Mouse (Mus musculus): ENCODE data around the gene Dusp22. TPM values are rescaled to one million over a fixed set of nuclear protein-coding genes. Genes with fewer than 3 reads are reported as not detected.

Dusp22 gene
- total RNA-seq (2021): 10 to 100 TPM; 37.7 to 46.2 TPM
- long read RNA-seq, experiment 1, transcript Dusp22-202 (7 exons, 3,015 nt): major isoform, 30 of 78 reads
- long read RNA-seq, experiment 1, transcript Dusp22-201 (8 exons, 1,161 nt): minor isoform, 29 of 78 reads
- long read RNA-seq, experiment 1, partial matches to known transcripts: 9 of 78 reads
- long read RNA-seq, experiment 1, other reads (novel, unspliced or antisense): 10 of 78 reads
- long read RNA-seq, experiment 2, transcript Dusp22-201 (8 exons, 1,161 nt): major isoform, 12 of 30 reads
- long read RNA-seq, experiment 2, transcript Dusp22-202 (7 exons, 3,015 nt): major isoform, 12 of 30 reads
- long read RNA-seq, experiment 2, partial matches to known transcripts: 3 of 30 reads
- long read RNA-seq, experiment 2, other reads (novel, unspliced or antisense): 3 of 30 reads

DNA sequence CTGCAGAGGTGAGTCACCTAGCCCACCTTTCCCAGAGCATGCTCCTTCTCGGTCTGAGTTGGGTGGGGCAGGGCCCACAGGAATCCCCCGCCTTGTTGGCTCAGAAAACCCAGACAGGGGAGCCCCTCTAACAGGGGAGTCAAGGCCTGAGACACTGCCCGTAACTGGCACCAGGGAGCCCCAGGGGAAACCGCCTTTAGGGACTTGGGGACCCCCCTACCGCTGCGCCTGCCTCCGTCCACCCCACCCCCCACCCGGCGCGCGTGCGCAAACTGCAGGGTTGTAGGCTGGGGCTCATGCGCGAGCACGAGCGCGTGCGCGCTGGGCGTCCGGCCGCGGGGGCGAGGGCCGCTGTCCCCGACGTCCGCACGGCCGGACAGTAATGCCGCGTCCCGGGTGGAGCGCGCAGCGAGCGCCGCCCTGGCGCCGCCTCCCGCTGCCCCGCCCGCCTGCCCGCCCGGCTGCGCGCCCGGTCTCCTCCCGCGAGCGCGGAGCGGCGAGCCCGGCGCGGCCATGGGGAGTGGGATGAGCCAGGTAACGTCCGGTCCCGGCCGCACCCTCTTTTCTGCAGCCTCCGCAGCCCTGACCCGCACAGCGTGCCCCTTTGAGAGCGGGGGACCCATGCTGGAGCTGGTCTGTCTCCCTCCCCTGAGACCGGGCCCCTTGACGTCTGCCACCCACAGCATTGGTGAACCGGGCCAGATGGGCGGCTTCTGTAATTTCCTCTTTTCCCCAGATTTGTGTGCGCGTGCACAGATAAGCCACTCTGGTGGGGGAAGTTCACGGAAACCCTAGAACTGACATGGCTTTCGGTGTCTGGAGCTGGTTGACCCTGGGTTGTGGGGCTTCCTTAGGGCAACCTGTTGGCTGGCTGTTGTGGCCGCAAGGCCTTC is at the start of gene Dusp22:
Gene Dusp22 (plus strand): TSS at position 387 of the 893 bp plus-strand sequence.
- peak; percentile 95 for DNase-seq

DNA sequence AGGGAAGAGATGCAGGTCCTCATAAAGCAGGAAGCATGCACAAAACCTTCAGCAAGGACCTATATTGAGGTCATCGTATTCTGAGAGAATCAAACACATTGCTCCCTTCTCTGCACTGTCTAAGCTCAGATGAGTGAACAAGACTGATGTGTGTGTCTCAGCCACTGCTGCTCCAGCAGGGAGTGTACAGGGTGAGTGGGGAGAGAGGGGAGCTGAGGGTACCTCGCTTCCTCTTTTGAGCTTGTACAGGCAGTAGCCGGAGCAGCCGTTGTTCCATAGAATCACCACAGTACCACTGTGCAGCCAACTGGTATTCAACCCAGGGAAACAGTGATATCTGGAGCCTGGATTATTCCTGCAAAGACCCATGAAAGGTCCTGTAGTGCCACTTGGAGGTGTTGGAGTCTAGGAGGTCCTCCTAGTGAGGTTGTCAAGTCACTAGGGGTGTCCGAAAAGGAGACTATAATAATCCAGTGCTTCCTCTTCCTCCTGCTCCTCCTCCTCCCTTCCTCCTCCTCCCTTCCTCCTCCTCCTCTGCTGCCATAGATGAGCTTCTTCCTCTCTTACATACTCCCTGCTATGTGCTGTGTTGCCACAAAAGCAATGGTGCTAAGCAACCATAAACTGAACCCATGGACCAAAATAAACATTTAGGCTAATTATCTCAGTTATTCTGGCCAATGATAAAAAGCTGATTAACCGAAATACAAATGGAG is 47.6 kb upstream of the Dusp22 start:
- no peak for DNase-seq

DNA sequence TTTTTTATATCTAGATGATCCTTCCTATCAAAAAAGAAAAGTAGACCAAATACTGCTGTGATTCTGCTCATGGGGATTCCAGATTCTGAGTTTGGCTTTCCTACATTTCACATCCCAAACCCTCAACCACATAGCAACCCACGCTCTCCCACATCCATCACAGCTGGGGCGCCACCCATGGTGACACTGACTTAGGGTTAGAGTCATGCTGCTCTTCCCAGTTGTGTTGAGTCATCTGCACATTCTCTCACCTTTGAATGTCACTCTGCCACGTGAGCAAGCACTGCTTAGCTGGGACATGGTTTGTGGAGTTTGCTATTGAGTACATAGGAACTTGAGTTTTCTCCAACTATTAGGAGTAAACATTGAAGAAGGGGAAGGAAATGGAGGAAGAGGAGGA is 40.1 kb upstream of the Dusp22 start:
- no peak for DNase-seq

DNA sequence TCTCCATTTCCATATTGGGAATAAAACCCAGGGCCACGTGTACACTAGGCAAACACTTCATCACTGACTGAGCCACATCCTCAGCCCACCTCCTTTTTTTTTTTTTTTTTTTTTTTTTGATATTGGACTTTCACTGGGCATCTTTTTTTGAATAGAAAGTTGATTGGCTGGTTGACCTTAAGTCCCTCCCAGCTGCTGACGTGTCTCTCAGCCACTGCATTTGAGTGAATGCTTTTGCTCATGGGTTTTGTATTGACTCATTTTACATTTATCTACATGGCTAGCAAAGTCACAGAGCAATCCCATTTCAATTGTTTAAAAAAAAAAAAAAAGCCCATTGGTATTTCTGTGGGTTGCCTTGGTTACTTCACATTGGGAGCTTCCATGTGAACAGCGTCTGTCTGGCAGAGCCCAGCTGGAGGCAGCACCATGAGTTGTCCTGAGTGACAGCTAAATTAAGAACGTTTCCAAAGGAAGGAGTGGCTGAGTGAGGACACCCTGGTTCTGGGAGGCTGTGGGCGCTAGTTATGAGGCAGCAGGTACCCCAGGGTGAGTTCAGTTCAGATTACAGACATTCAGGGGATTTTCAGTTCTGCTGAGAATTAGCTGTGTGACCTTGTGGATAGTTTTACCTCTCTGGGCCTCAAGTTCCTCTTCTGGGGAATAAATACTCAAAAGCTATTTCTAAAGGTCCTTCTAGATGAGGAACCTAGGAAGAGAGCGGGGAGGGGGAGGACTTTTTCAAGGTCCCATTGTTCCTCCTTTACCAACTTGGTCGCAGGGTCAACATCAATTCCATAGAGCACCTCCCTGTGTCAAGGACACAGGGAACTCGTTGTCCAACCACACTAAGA is 31.4 kb upstream of the Dusp22 start:
- DNase-seq: no peak

DNA sequence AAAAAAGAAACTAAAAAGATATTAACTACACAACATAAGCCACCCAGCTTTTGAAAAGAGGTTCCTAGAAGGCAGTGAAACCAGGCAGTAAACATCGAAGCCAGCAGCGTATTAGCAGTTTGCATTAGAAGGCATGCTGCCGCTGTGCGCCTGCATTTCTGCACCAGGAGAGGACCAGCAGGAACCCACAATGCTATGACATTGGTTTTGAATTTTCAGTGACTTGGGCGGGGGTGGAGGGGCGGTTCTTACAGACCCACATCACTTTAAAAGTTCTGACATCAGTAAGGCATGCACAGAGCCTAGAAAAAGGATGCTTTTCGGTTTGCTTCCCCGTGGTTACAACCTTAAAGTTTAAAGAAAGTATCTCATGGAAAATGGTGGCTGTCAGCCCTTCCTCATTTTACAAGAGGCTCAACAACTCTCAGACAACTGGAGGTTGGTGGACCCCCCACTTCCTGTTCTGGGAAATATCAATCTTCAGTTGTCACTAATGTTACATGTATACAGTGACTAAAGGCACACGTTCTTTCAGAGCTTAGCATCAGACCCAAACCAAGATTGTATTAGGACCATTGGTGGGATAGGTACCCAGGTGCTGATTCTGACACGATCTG is 29.9 kb upstream of the Dusp22 start:
- DNase-seq: no peak

DNA sequence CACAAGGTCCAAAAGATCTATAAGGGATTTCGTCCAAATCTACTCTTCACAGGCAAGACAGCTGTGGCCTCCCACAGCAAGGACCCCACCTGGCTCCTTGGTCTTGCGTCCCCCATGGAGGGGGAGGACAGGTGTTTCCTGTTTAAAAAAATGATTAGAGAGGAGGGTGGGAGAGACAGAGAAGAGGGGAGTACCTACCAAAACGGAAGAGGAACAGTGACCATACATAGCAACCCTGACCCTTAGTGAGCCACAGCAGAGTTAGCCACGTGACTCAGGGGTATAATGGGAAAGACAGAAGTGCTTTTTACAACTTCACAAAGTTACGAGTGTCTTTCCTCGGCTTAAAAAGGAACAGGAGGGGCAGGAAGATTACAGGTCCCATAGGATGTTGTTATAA is 26.8 kb upstream of the Dusp22 start:
- DNase-seq: no peak

DNA sequence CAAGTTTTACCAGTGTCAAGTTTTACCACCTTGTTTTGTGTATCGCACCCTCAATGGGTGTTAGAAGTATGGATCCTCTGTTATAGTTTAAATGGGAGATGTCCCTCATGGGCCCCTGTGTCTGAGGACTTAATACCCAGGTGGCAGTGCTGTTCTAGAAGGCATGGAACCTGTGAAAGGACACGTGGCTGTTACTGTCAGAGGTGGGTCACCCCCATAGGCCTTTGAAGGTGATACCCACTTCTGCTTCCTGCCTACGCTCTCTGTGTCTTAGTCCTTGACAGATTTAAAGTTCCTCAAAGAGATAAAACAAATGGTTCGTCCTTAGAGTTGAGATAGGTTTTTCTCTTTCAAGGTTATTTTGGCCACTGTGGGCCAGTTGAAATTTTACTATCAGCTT is 23.3 kb upstream of the Dusp22 start:
- DNase-seq: no peak

DNA sequence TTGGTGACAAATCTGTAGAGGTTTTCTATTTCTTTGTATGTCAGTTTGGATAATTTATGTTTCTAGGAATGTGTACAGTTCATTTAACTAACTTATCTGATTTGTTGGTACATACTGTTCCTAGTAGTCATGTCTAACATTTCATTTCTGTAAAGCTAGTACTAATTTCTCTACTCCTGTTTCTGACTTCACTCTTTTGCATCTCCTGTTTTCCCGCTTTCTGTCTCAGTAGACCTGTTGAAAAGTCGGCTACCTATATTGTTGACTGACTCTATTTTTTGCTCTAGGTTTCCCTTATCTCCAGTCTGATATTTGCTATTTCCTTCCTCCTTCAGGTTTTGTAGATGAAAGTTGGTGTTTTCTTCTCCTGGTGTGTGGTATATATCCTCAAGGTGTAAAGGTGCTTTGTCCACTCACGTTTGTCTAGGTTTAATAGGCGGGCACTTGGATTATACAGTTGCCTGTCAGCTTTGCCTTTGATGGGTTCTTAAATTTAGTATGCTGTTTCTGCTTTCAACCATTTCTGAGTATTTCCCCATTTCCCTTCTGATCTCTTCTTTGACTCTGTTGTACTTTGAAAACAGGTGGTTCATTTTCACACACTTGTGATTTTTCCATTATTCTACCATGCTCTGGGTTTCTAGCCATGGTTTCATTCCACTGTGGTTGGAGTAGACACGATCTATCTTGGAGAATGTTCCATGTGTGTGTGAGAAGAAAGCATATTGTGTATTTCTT is 21.3 kb upstream of the Dusp22 start:
- DNase-seq: no peak

DNA sequence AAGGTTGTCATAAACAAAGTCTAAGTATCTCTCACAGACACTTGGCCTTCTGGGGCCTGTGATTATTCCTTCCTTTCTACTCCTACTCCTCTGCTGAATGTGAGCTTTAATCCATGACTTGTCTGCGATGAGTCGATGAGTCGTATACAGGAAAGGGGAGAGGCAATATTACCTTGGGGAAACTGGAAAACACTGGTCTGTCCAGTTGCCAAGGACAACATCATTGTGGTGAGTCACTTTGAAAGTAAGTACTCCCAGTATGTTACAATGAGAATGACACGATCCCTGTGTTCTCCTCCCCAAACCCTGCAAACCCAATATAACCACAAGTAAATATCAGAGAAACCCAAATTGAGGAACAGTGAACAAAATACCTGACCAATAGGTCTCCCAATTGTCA is 17.7 kb upstream of the Dusp22 start:
- DNase-seq: peak; percentile 35

DNA sequence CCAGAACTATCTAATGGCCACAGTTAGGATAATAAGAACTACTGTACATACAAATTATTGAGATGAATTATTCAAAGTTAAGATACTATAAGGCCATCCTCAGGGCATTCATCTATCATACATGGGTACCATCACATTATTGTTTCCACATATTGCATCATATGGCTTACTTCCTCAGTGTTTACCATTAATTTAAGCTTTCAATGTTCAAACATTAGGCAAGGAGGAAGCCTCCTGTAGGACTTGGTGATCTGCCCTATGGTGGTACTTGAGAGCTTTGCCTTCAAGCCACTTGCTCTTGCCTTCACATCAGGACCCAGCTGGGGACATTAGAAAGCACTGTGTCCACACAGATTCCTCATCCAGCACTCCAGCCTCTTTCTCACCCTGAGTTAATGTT is 11.3 kb upstream of the Dusp22 start:
- no peak for DNase-seq

DNA sequence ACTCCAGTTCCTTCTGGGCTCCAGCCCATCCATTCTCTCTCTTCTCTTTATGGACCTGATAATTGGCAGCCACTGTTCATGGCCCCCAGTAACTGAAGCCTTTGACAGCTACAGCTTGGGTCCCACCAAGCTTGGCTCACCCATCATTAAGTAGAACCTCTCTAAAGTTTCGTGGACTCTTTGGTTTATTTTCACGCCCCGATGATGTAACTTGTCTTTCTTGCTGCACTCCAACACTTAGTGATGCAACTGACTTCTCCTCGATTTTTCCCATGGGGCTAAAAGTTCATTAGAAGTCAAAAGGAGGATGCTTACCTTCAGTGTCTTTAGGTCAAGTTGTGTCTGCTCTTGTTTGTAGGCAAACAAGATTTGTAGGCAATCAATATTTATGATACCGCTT is 10.6 kb upstream of the Dusp22 start:
- no peak for DNase-seq

DNA sequence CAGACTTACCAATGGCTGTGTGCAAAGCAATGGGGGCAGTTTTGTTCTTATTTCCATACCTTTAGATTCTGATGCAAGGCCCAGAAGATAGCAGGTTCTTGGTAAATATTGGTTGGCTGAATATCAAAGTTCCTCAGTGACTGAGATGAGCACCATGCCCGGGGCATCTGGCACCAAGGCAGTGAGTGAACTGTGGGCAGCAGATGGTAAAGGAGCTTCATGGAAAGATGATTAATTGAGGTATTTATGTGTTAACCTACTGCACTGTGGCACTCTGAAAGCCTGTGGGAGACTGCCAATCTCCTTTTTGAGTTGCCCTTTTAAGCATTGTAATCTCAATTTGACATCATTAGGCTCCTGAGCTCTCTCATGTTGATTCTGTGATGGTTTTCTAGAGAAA is 9.1 kb upstream of the Dusp22 start:
- DNase-seq: no peak

DNA sequence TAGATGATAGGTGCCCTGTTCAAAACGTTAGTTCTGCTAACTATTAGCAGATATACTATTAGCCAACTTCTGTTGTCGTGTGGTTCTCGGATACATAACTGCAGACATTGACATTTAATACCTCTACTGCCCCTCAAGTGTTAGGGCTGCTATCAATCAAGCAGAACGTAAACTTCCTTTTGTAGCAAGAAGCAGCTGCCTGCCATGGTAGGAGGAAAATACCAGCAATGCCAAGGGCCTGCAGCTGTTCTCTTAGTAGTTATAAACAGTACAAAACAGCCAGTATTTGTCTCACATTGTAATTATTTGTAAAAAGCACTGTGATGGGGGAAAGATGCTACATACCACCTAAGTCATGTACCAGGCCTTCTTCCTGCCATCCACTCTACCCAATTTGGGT is 6.7 kb upstream of the Dusp22 start:
- no peak for DNase-seq

DNA sequence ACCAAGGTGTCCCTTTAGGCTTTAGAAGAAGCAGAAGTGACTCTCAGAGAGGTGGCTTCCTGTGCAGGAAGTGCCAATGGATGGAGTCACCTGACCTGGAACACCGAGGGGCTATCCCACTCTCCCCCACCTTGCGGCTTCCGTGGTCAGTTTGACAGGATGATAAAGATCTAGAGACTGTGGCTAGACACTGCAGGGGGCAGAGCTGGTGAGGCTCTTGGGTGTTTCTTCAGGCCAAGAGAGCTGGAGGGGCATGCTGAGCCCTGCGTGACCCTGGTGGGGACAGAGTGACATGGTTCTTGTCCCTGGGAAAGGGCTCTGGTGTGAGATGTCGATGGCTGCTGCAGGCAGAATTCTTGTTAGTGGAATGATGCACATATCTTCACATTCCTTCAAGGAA is 5.3 kb upstream of the Dusp22 start:
- no peak for DNase-seq

DNA sequence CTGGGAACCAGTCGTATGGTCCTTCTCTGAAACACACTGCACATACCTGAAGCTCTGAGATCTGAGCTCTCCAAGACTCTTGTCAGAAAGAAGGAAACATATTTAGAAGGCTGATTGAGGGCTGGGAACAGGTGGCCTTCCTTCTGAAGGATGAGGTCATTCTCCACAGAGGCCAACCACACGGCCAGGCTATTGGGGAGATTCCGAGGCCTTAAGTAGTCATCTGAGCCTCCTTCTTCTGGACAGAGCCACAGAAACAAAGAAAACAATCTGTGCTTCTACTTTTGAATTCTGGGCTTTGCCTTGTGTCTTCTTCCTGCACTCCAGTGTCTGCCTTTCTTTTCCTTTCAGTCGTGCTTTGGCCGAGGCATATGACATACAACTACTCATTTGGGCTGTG is 2.9 kb upstream of the Dusp22 start:
- no peak for DNase-seq

DNA sequence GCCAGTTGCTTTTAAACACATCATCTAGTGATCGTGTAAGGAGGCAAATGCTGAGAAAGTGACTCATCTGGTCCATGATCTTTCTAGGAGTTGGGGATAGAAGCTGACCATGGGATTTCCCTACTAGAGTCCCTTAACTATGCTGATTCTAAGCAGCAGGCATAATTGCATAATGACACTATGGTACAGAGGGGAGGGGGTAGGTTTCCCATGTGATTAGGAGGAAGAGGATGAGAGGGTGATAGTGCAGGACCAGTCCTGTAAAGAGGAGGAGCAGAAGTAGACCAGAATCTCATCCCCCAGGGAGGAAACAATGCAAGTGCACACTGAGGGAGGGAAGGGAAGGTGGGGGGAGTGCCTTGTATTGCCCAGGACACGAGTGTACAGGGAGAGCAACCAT is 2.0 kb upstream of the Dusp22 start:
- DNase-seq: no peak

DNA sequence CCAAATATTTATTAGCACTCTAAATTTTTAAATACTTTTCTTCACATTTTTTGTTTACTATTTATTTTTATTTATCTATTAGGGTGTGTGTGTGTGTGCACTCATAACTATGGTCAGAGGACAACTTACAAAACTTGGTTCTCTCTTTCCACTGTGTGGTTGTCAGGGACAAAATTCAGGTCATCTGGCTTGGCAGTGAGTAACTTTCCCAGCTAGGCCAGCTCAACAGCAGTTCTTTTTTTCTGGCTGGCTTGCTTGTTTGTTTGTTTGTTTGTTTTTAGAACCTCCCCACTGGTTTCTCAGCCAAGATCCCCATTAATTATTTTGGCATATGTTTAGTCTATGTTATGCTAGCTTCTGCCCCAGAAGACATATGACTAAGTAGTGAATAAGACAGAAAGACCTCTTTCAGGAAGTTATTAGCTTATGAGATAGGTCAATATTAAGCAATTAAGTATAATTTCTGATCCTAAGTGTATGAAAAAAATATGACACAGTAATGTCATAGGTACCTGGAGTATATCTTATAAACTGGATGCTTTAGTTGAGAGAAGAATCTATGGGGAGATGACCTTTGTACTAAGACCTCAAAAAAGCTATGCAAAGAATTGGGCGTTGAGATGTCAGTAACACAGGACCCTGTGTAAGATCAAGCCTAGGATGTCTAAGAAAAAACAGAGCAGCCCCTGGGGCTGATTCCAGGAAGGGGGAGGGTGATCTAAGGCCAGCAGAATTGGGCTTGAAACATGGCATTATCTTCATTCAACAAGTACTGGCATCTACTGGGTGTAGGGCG is 1.4 kb upstream of the Dusp22 start:
- no peak for DNase-seq

DNA sequence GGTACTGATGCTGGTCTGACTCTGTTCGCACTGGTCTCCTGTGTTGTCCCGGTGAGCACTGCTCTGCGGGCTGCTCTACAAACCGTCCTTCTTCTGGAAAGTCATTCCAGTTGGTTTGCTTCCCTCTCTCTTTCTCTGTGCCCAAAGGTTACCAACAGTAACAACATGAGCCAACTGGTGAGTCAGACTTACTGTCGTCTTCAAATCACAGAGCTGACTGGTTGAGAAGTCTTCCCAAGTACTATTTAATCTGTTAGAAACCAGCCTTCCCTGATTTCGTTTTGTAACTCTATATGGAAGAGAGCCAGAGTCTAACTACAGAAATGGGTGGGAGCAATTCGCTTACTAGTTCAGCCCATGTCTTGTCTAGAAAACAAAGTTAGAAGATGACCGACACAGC is 5.5 kb downstream of the Dusp22 start:
- DNase-seq: peak; percentile 33

DNA sequence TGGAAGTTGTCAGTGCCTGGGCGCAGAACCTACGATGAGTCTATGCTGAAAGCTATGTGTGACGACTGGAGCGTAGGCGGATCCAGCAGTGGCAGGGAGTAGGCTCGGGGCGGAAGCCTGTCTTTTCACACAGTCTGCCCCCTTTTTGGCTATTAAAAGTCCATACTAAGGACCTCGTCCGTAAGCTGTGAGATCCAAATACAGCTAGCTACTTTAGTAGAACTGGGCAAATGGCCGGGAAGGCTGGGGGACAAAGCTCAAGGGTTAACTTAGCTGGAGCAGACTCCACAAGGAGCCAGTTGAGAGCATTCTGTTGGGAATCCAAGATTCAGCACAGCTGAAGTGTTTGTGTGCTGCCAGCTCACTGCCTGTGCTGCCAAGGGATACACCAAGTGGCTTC is 6.7 kb downstream of the Dusp22 start:
- peak; percentile 31 for DNase-seq

DNA sequence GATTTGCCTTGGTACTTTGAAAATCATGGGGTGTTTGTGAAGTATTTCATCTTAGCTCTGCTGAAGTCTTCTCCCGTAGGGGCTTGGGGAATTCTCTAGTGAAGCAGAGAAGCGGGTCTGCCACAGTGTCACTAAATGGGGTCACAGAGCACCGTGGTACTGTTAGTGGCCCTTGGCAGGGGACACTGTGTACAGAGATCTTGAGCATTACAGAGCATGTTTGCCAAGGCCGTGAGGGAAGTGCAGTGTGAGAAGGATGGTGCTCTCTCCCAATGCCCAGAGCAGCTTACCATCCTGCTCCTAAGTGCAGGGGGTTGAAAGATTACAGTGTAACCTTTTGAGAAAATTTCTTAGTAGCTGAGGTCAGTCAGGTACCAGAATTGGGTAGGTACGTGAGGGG is 8.5 kb downstream of the Dusp22 start:
- DNase-seq: peak; percentile 13

All from adrenal gland, postnatal 10 days (tissue).